Mouse (Mus musculus) heart, postnatal 4 days (tissue): ENCODE data around the gene Cyp1a2. TPM values are rescaled to one million over a fixed set of nuclear protein-coding genes. Genes with fewer than 3 reads are reported as not detected.
"Not testable (repeated sequence)": the region's sequence is repeated elsewhere in the genome, so short reads cannot be mapped to it uniquely, and the experiment has no call there.

ENCODE experiments used
- DNase-seq: peaks from one replicate; pipeline ENCODE4 v3.0.0; 2021
- total RNA-seq, 2 experiments: library from RNA; stranded (reverse); gene quantifications; 2 replicates each; pipeline ENCODE4 v1.2.3; 2021

Gene Cyp1a2
- total RNA-seq: not detected

- no peak for DNase-seq
These were observed at the start of gene Cyp1a2 for GRCm38 (mm10) chr9:57683520-57683919. Gene Cyp1a2 (minus strand): TSS chr9:57683703.

GRCm38 (mm10) chr9:57728312-57728711 lies 44.8 kb upstream of the Cyp1a2 start:
- DNase-seq: no peak

- DNase-seq: no peak
These were observed 41.2 kb upstream of the Cyp1a2 start for GRCm38 (mm10) chr9:57724701-57725100.

GRCm38 (mm10) chr9:57723796-57724195 lies 40.3 kb upstream of the Cyp1a2 start:
- no peak for DNase-seq

- DNase-seq: peak; percentile 72
These were observed 39.8 kb upstream of the Cyp1a2 start for GRCm38 (mm10) chr9:57723315-57723715.

- DNase-seq: no peak
These were observed 38.9 kb upstream of the Cyp1a2 start for GRCm38 (mm10) chr9:57722371-57722770.

GRCm38 (mm10) chr9:57720736-57721135 lies 37.2 kb upstream of the Cyp1a2 start:
- DNase-seq: no peak

GRCm38 (mm10) chr9:57718408-57718807 lies 34.9 kb upstream of the Cyp1a2 start:
- DNase-seq: no peak

- DNase-seq: no peak
These were observed 28.7 kb upstream of the Cyp1a2 start for GRCm38 (mm10) chr9:57712194-57712593.

GRCm38 (mm10) chr9:57710214-57710613 lies 26.7 kb upstream of the Cyp1a2 start:
- not testable (repeated sequence) for DNase-seq

- DNase-seq: peak; percentile 40
These were observed 25.3 kb upstream of the Cyp1a2 start for GRCm38 (mm10) chr9:57708720-57709274.

GRCm38 (mm10) chr9:57708068-57708719 lies 24.7 kb upstream of the Cyp1a2 start, which contains the start of gene Edc3:
Gene Edc3 (plus strand): TSS chr9:57708540.
- peak; percentile 96 for DNase-seq

GRCm38 (mm10) chr9:57706496-57706895 lies 23.0 kb upstream of the Cyp1a2 start:
- no peak for DNase-seq

- no peak for DNase-seq
These were observed 15.1 kb upstream of the Cyp1a2 start for GRCm38 (mm10) chr9:57698466-57699150.

- DNase-seq: no peak
These were observed 13.9 kb upstream of the Cyp1a2 start for GRCm38 (mm10) chr9:57697380-57697779.

- DNase-seq: peak; percentile 41
These were observed 13.1 kb upstream of the Cyp1a2 start for GRCm38 (mm10) chr9:57696380-57697285.

GRCm38 (mm10) chr9:57694108-57694507 lies 10.6 kb upstream of the Cyp1a2 start:
- no peak for DNase-seq

GRCm38 (mm10) chr9:57688606-57689005 lies 5.1 kb upstream of the Cyp1a2 start:
- no peak for DNase-seq

- DNase-seq: no peak
These were observed 4.7 kb upstream of the Cyp1a2 start for GRCm38 (mm10) chr9:57688158-57688557.

- DNase-seq: no peak
These were observed 4.2 kb upstream of the Cyp1a2 start, which contains the start of gene Cyp1a1 for GRCm38 (mm10) chr9:57687751-57688150. Gene Cyp1a1 (plus strand): TSS chr9:57687928.

GRCm38 (mm10) chr9:57686011-57686410 lies 2.5 kb upstream of the Cyp1a2 start:
- no peak for DNase-seq

- no peak for DNase-seq
These were observed 2.1 kb downstream of the Cyp1a2 start for GRCm38 (mm10) chr9:57681411-57681810.

- DNase-seq: no peak
These were observed 12.0 kb downstream of the Cyp1a2 start for GRCm38 (mm10) chr9:57671500-57671899.
